Mouse (Mus musculus) 3134 (cell line): ENCODE results near the gene Dmwd.

ENCODE experiments used
- DNase-seq: peaks from one replicate; pipeline ENCODE4 v3.0.0-alpha.2; 2011; ENCODE audit warnings: low spot score; ENCODE audit not compliant: insufficient read length; ENCODE audit errors: extremely low read depth

Gene Dmwd

DNA sequence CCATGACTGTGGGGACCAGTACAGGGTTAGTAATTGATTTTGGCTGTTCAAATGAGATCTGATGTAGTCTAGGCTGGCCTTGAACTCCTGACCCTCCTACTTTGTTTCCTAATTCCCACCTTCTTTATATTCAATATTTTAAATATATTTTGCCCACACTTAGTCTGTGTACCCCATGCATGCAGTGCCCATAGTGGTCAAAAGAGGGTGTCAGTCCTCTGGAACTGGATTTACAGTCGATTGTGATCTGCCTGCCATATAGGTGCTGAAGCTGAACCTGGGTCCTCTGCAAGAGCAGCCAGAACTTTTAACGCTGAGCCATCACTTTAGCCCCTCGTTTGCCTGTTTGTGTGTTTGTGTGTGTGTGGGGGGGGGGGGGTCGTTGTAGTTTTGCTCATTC, 54.6 kb downstream of the Dmwd start:
- DNase-seq: no peak

GRCm38 (mm10) chr7:19131324-19131848, 55.4 kb downstream of the Dmwd start:
- DNase-seq: peak; percentile 97
